In the genomic region with DNA sequence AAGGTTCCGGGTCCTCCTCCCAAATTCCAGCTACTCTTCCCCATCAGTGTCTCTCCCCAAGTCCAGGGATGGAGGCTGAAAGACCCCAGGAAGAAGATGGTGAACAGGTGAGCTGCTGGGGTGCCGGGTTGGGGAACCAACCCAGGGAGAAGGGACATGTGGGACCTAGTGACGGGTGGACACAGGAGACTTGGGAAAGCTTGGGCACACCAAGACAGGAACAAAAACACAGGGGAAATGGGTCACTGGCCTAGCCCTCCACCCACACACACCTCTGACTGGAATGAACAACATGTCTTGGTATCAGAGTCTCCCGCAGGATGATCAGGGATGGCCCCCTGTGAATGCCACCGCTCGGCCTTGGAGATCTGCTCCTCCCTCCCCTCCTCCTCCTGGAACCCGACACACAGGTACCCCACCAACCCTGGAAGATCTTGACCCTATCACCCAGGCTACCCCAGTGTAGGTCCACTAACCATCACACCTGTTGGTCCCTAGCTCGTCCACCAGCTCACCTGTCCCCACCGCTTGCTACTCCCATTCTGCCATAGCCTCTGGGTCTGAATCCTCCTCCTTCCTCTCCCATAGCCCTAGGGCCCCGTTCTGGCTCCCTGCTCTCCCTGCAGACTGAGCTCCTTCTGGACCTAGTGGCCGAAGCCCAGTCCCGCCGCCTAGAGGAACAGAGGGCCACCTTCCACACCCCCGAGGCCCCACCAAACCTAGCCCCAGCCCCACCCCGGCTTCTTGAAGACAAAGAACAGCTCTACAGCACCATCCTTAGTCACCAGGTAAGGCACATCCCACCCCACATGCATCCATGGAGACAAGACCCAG, we compare ENCODE assay signal across 8 mouse cellular contexts. TPM values are rescaled to one million over a fixed set of nuclear protein-coding genes. Genes with fewer than 3 reads are reported as not detected.
DNase-seq lines count a peak whose midpoint lies in the region; ATAC-seq and TF ChIP-seq lines count a peak whose summit lies in the region.

No protein-coding gene starts in this region.

- WGBS in kidney, adult 2 months, result 62% methylated on average over 15 of the region's 15 CpGs
- 29% methylated on average over 15 of the region's 15 CpGs for WGBS in bone marrow, adult 2 months
- 69% methylated on average over 15 of the region's 15 CpGs for WGBS in hindbrain, embryonic 11.5 days
- WGBS in midbrain, embryonic 10.5 days, result 65% methylated on average over 15 of the region's 15 CpGs

- peak overlapping the region; percentile 98 for H3K4me2 ChIP-seq in hindbrain, embryonic 11.5 days (replicated peaks; ENCODE audit: low read depth, low read length)

- no peak for DNase-seq in kidney, adult 2 months
- no peak for DNase-seq in kidney, postnatal 36 days
- DNase-seq in hindbrain, embryonic 11.5 days (ENCODE audit: low spot score), result no peak
- no peak for DNase-seq in midbrain, embryonic 10.5 days (ENCODE audit: low spot score)
- no peak for DNase-seq in urinary bladder, postnatal 4 days (ENCODE audit: low spot score in 2 of 2)
- DNase-seq in gastrocnemius, postnatal 25 days, result no peak

- peaks cover 16% of the 10 kb centered on the region for H3K4me1 ChIP-seq in kidney, adult 2 months (ENCODE audit: control insufficient read depth, insufficient read depth, low read length)
- H3K4me1 ChIP-seq in bone marrow, adult 2 months (ENCODE audit: control insufficient read depth, insufficient read depth, low read length), result no peaks in the 10 kb centered on the region; the same call in 1 of the 2 replicates
- H3K4me1 ChIP-seq in hindbrain, embryonic 11.5 days (replicated peaks; ENCODE audit: control insufficient read depth, insufficient read depth, low read length), result peaks cover 33% of the 10 kb centered on the region
- peaks cover 98% of the 10 kb centered on the region for H3K4me1 ChIP-seq in midbrain, embryonic 10.5 days

- H3K36me3 ChIP-seq in kidney, adult 2 months (ENCODE audit: control insufficient read depth, insufficient read depth, low read length), result no peaks in the 10 kb centered on the region; the same call in 1 of the 2 replicates
- no peaks in the 10 kb centered on the region for H3K36me3 ChIP-seq in hindbrain, embryonic 11.5 days (ENCODE audit: control insufficient read depth, insufficient read depth, low read length)
- H3K36me3 ChIP-seq in midbrain, embryonic 10.5 days, result peaks cover 18% of the 10 kb centered on the region

- peak overlapping the region; percentile 13; the same call in 1 of the 2 replicates for H3K4me3 ChIP-seq in kidney, adult 2 months (ENCODE audit: insufficient read depth, low read depth, low read length)
- peak overlapping the region; percentile 86 for H3K4me3 ChIP-seq in bone marrow, adult 2 months (replicated peaks; ENCODE audit: control insufficient read depth, low read depth, low read length)
- peak overlapping the region; percentile 2; the same call in 1 of the 2 replicates for H3K4me3 ChIP-seq in hindbrain, embryonic 11.5 days (ENCODE audit: low read depth, low read length)
- H3K4me3 ChIP-seq in midbrain, embryonic 10.5 days, result peak overlapping the region; percentile 96

- H3K9ac ChIP-seq in hindbrain, embryonic 11.5 days (ENCODE audit: low read depth, low read length), result peak overlapping the region; percentile 99; the same call in 1 of the 2 replicates

- no peak for TF ChIP-seq CTCF in kidney, adult 2 months (conservative IDR thresholded peaks at IDR 0.05; ENCODE audit: insufficient read depth, insufficient read length, low read depth, low read length)
- no peak for TF ChIP-seq CTCF in bone marrow, adult 2 months (IDR thresholded peaks at IDR 0.05; ENCODE audit: control insufficient read depth, insufficient read depth, low read length)

- no peak for TF ChIP-seq POLR2A in kidney, adult 2 months (IDR thresholded peaks at IDR 0.05; ENCODE audit: low read depth, low read length)
- 0 out of 2 replicates have a peak, but pooled peaks have one; percentile 8 for TF ChIP-seq POLR2A in bone marrow, adult 2 months (IDR thresholded peaks at IDR 0.05; ENCODE audit: borderline replicate concordance, control insufficient read depth, low read depth, low read length)

- H3K27me3 ChIP-seq in kidney, adult 2 months (replicated peaks; ENCODE audit: control insufficient read depth, insufficient read depth, low read length), result no peaks in the 10 kb centered on the region
- H3K27me3 ChIP-seq in hindbrain, embryonic 11.5 days (ENCODE audit: control insufficient read depth, insufficient read depth, low read length), result no peaks in the 10 kb centered on the region
- H3K27me3 ChIP-seq in midbrain, embryonic 10.5 days (ENCODE audit: low read depth, poor library complexity, severe bottlenecking), result no peaks in the 10 kb centered on the region

- no peaks in the 10 kb centered on the region for H3K9me3 ChIP-seq in hindbrain, embryonic 11.5 days (ENCODE audit: control insufficient read depth, low read length)
- H3K9me3 ChIP-seq in midbrain, embryonic 10.5 days (replicated peaks), result no peaks in the 10 kb centered on the region

- H3K27ac ChIP-seq in kidney, adult 2 months (ENCODE audit: insufficient read depth, low read depth, low read length), result peak overlapping the region; percentile 92
- peak overlapping the region; percentile 95 for H3K27ac ChIP-seq in bone marrow, adult 2 months (ENCODE audit: control insufficient read depth, insufficient read depth, low read depth, low read length, poor library complexity)
- peak overlapping the region; percentile 100 for H3K27ac ChIP-seq in hindbrain, embryonic 11.5 days (ENCODE audit: low read depth, low read length)
- H3K27ac ChIP-seq in midbrain, embryonic 10.5 days (replicated peaks), result peak overlapping the region; percentile 100

- ATAC-seq in hindbrain, embryonic 11.5 days (ENCODE audit: low FRiP score), result no peak
- ATAC-seq in CD4-positive, CD25-positive, alpha-beta regulatory T cell, adult 4 months, result no peak

RNA-seq across cellular contexts. Expression of a gene that starts 0.7 kb away (rescaled TPM):
- 51.3 and 56.2 TPM in 2 replicates for polyA plus RNA-seq in kidney, adult 2 months (2012; rRNA removed)
- polyA plus RNA-seq in bone marrow, adult 2 months (2011; ENCODE audit: insufficient read depth, insufficient read length, low replicate concordance, missing spikeins), result 50.3 and 95.1 TPM in 2 replicates
- 16.6 and 17.3 TPM in 2 replicates for polyA plus RNA-seq in hindbrain, embryonic 11.5 days (2014; fragmentation: Nextera tagmentation; extraction: Ambion mirVana)
- polyA plus RNA-seq in midbrain, embryonic 10.5 days (2016; fragmentation: Nextera tagmentation; extraction: Ambion mirVana), result 17.5 and 17.7 TPM in 2 replicates
- 10 to 100 TPM in 1 of 2 experiments, 1 to 10 TPM in 1; 7.7 to 12.6 TPM for polyA plus RNA-seq in CD4-positive, CD25-positive, alpha-beta regulatory T cell, adult 4 months (2017; shearing (Covaris generic))
- total RNA-seq in gastrocnemius, postnatal 25 days (2021), result 10 to 100 TPM; 12.1 to 13.6 TPM

RNA-seq across cellular contexts. Expression of a gene that starts 0.8 kb away (rescaled TPM):
- polyA plus RNA-seq in kidney, adult 2 months (2012; rRNA removed), result 10.3 and 12.8 TPM in 2 replicates
- 85.2 and 156 TPM in 2 replicates for polyA plus RNA-seq in bone marrow, adult 2 months (2011; ENCODE audit: insufficient read depth, insufficient read length, low replicate concordance, missing spikeins)
- polyA plus RNA-seq in hindbrain, embryonic 11.5 days (2014; fragmentation: Nextera tagmentation; extraction: Ambion mirVana), result 3.2 and 5.9 TPM in 2 replicates
- 5.3 and 6.6 TPM in 2 replicates for polyA plus RNA-seq in midbrain, embryonic 10.5 days (2016; fragmentation: Nextera tagmentation; extraction: Ambion mirVana)
- polyA plus RNA-seq in CD4-positive, CD25-positive, alpha-beta regulatory T cell, adult 4 months (2017; shearing (Covaris generic)), result 100 to 1,000 TPM; 227 to 344 TPM
- 1 to 10 TPM; 2.3 to 2.6 TPM for total RNA-seq in gastrocnemius, postnatal 25 days (2021)

RNA-seq across cellular contexts. Expression of a gene that starts 7.3 kb away (rescaled TPM):
- 2.1 TPM in 2 replicates for polyA plus RNA-seq in kidney, adult 2 months (2012; rRNA removed)
- 12.2 and 16.3 TPM in 2 replicates for polyA plus RNA-seq in bone marrow, adult 2 months (2011; ENCODE audit: insufficient read depth, insufficient read length, low replicate concordance, missing spikeins)
- 1.7 and 2.2 TPM in 2 replicates for polyA plus RNA-seq in hindbrain, embryonic 11.5 days (2014; fragmentation: Nextera tagmentation; extraction: Ambion mirVana)
- 3.1 and 3.2 TPM in 2 replicates for polyA plus RNA-seq in midbrain, embryonic 10.5 days (2016; fragmentation: Nextera tagmentation; extraction: Ambion mirVana)
- 1 to 10 TPM; 4.0 to 4.5 TPM for polyA plus RNA-seq in CD4-positive, CD25-positive, alpha-beta regulatory T cell, adult 4 months (2017; shearing (Covaris generic))
- total RNA-seq in gastrocnemius, postnatal 25 days (2021), result under 1 TPM in 1 of 2 experiments, not detected in 1; 0.24 TPM

RNA-seq across cellular contexts. Expression of a gene that starts 13.1 kb away (rescaled TPM):
- polyA plus RNA-seq in kidney, adult 2 months (2012; rRNA removed), result 208 and 256 TPM in 2 replicates
- polyA plus RNA-seq in bone marrow, adult 2 months (2011; ENCODE audit: insufficient read depth, insufficient read length, low replicate concordance, missing spikeins), result 36.4 and 42.3 TPM in 2 replicates
- 175 and 182 TPM in 2 replicates for polyA plus RNA-seq in hindbrain, embryonic 11.5 days (2014; fragmentation: Nextera tagmentation; extraction: Ambion mirVana)
- polyA plus RNA-seq in midbrain, embryonic 10.5 days (2016; fragmentation: Nextera tagmentation; extraction: Ambion mirVana), result 202 and 233 TPM in 2 replicates
- polyA plus RNA-seq in CD4-positive, CD25-positive, alpha-beta regulatory T cell, adult 4 months (2017; shearing (Covaris generic)), result 10 to 100 TPM; 68.0 to 75.0 TPM
- 10 to 100 TPM; 16.4 to 19.2 TPM for total RNA-seq in gastrocnemius, postnatal 25 days (2021)

RNA-seq across cellular contexts. Expression of a gene that starts 13.7 kb away (rescaled TPM):
- 245 and 294 TPM in 2 replicates for polyA plus RNA-seq in kidney, adult 2 months (2012; rRNA removed)
- polyA plus RNA-seq in bone marrow, adult 2 months (2011; ENCODE audit: insufficient read depth, insufficient read length, low replicate concordance, missing spikeins), result 37.4 and 66.7 TPM in 2 replicates
- polyA plus RNA-seq in hindbrain, embryonic 11.5 days (2014; fragmentation: Nextera tagmentation; extraction: Ambion mirVana), result 73.8 and 81.2 TPM in 2 replicates
- 66.0 and 70.1 TPM in 2 replicates for polyA plus RNA-seq in midbrain, embryonic 10.5 days (2016; fragmentation: Nextera tagmentation; extraction: Ambion mirVana)
- polyA plus RNA-seq in CD4-positive, CD25-positive, alpha-beta regulatory T cell, adult 4 months (2017; shearing (Covaris generic)), result 10 to 100 TPM; 16.9 to 19.2 TPM
- 10 to 100 TPM; 53.6 to 56.9 TPM for total RNA-seq in gastrocnemius, postnatal 25 days (2021)

Comparison
In these comparisons a context has a peak if more than half of its experiments do, and no peak if none do; other contexts are left out.
1. H3K4me3 ChIP-seq: peak in every context shown above with its lines; median percentile 96 in midbrain, embryonic 10.5 days; 86 in bone marrow, adult 2 months; 13 in kidney, adult 2 months; 2 in hindbrain, embryonic 11.5 days.